16 mouse cellular contexts compared by ENCODE assay signal in genomic region chr1:9442937-9443336, GRCm38 (mm10).
"Had no signal": no experiment of that assay in that cellular context is flagged by ENCODE, and none has a peak within 500 bp of the region (broad histone marks: within the 10 kb centered on the region; RNA-seq: fewer than 3 reads in every experiment).

No protein-coding gene starts in this region.

- H3K27ac ChIP-seq: lung, embryonic 15.5 days; macrophage; midbrain, embryonic 13.5 days; midbrain, embryonic 15.5 days; neural tube, embryonic 12.5 days; stomach, embryonic 15.5 days; stomach, postnatal 0 days had no signal

- H3K4me1 ChIP-seq: lung, embryonic 15.5 days; megakaryocyte, embryonic 14.5 days; midbrain, embryonic 13.5 days; midbrain, embryonic 15.5 days; neural tube, embryonic 12.5 days; stomach, embryonic 15.5 days had no signal

- ATAC-seq: lung, postnatal 0 days; midbrain, embryonic 13.5 days; midbrain, embryonic 15.5 days had no signal

- H3K36me3 ChIP-seq: lung, embryonic 15.5 days; midbrain, embryonic 13.5 days; midbrain, embryonic 15.5 days; neural tube, embryonic 12.5 days; stomach, embryonic 15.5 days had no signal

- H3K4me3 ChIP-seq: lung, embryonic 15.5 days; megakaryocyte, embryonic 14.5 days; midbrain, embryonic 13.5 days; midbrain, embryonic 15.5 days; neural tube, embryonic 12.5 days; stomach, embryonic 15.5 days had no signal

- H3K9me3 ChIP-seq: lung, embryonic 15.5 days; megakaryocyte, embryonic 14.5 days; midbrain, embryonic 13.5 days; midbrain, embryonic 15.5 days; neural tube, embryonic 12.5 days; stomach, embryonic 15.5 days had no signal

- H3K9ac ChIP-seq: lung, embryonic 15.5 days; midbrain, embryonic 13.5 days; midbrain, embryonic 15.5 days; neural tube, embryonic 12.5 days; stomach, embryonic 15.5 days had no signal

- DNase-seq: lung, adult 2 months; lung, postnatal 14 days; lung, postnatal 36 days; right cerebral cortex, postnatal 14 days; thymus, adult 2 months; thymus, postnatal 25 days; thymus, postnatal 4 days had no signal
